Mouse (Mus musculus) kidney, adult 8-10 months (tissue): Measurements from ENCODE around the gene Eri2.

ENCODE experiments used
- DNase-seq, 2 experiments: peaks; one replicate each; pipeline ENCODE4 v3.0.0; 2022

Gene Eri2

GRCm38 (mm10) chr7:119793586-119794250, at the start of gene Eri2, which contains the start of gene Rexo5:
Eri2 (minus strand) TSS chr7:119794058.
Rexo5 (plus strand) TSS chr7:119794006.
- peak; percentile 65 to 82 for DNase-seq

GRCm38 (mm10) chr7:119841820-119842449, 48.1 kb upstream of the Eri2 start:
- no peak for DNase-seq

GRCm38 (mm10) chr7:119835996-119836777, 42.3 kb upstream of the Eri2 start:
- no peak for DNase-seq

- no peak for DNase-seq
Observed at GRCm38 (mm10) chr7:119835371-119835770, 41.5 kb upstream of the Eri2 start.

- DNase-seq = no peak
Observed at GRCm38 (mm10) chr7:119808723-119809122, 14.9 kb upstream of the Eri2 start.

- DNase-seq = no peak
Observed at GRCm38 (mm10) chr7:119807396-119807795, 13.5 kb upstream of the Eri2 start.

- no peak for DNase-seq
Observed at GRCm38 (mm10) chr7:119800991-119801390, 7.1 kb upstream of the Eri2 start.

- peak in 1 of 2 experiments; percentile 13 for DNase-seq
Observed at GRCm38 (mm10) chr7:119800488-119800887, 6.6 kb upstream of the Eri2 start.

- DNase-seq = no peak
Observed at GRCm38 (mm10) chr7:119795311-119795710, 1.5 kb upstream of the Eri2 start.

GRCm38 (mm10) chr7:119794251-119794638, 387 bp upstream of the Eri2 start:
- no peak for DNase-seq

GRCm38 (mm10) chr7:119789024-119789423, 4.8 kb downstream of the Eri2 start:
- no peak for DNase-seq

- DNase-seq = no peak
Observed at GRCm38 (mm10) chr7:119784908-119785307, 8.9 kb downstream of the Eri2 start.

- no peak for DNase-seq
Observed at GRCm38 (mm10) chr7:119783453-119783852, 10.4 kb downstream of the Eri2 start.

- no peak for DNase-seq
Observed at GRCm38 (mm10) chr7:119769895-119770294, 24.0 kb downstream of the Eri2 start.

- no peak for DNase-seq
Observed at GRCm38 (mm10) chr7:119766996-119767395, 26.9 kb downstream of the Eri2 start.

GRCm38 (mm10) chr7:119764377-119764776, 29.5 kb downstream of the Eri2 start:
- no peak for DNase-seq

GRCm38 (mm10) chr7:119762166-119762697, 31.6 kb downstream of the Eri2 start:
- no peak for DNase-seq

- DNase-seq = peak; percentile 32 to 64
Observed at GRCm38 (mm10) chr7:119760527-119760951, 33.3 kb downstream of the Eri2 start, which contains the start of gene Acsm3. Acsm3 (plus strand) TSS chr7:119760923.

GRCm38 (mm10) chr7:119753696-119754095, 40.2 kb downstream of the Eri2 start:
- no peak for DNase-seq

- DNase-seq = peak; percentile 59 to 73
Observed at GRCm38 (mm10) chr7:119749942-119750341, 43.9 kb downstream of the Eri2 start.

- no peak for DNase-seq
Observed at GRCm38 (mm10) chr7:119748761-119749160, 45.1 kb downstream of the Eri2 start.

GRCm38 (mm10) chr7:119745869-119746268, 48.0 kb downstream of the Eri2 start:
- DNase-seq = peak; percentile 70 to 75

GRCm38 (mm10) chr7:119744321-119744720, 49.5 kb downstream of the Eri2 start:
- no peak for DNase-seq
